ENCODE assay signal across 34 mouse cellular contexts in the genomic region with DNA sequence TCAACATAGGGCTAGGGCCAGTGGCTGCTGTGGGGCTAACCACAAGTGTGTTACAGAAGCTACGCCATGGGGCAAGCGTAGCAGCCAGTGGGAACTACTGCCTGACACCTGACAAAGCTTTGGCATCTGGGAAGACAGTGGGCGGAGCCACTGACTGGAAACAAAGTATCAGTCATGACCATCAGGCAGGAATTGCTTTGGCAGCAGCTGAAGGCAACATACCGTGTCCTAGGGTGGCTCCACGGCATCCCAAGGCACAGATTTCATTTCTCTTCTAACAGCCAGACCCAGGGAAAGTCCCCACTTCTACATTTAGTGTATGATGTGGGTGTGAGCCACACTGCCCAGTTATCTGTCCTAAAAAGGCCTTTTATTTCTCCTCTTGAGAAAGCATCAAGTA. TPM values are rescaled to one million over a fixed set of nuclear protein-coding genes. Genes with fewer than 3 reads are reported as not detected.
DNase-seq lines count a peak whose midpoint lies in the region; ATAC-seq and TF ChIP-seq lines count a peak whose summit lies in the region.
"Had no signal": no experiment of that assay in that cellular context is flagged by ENCODE, and none has a peak within 500 bp of the region (broad histone marks: within the 10 kb centered on the region; RNA-seq: fewer than 3 reads in every experiment).

No protein-coding gene starts in this region.

- H3K4me3 ChIP-seq in gastrocnemius, adult 2 months, result no peak overlapping the region
- H3K4me3 ChIP-seq in kidney, embryonic 15.5 days (replicated peaks), result no peak overlapping the region
- H3K4me3 ChIP-seq: embryonic facial prominence, embryonic 12.5 days; hindbrain, embryonic 12.5 days; intestine, embryonic 15.5 days; limb, embryonic 10.5 days; limb, embryonic 15.5 days; liver, embryonic 13.5 days; midbrain, embryonic 10.5 days; midbrain, embryonic 15.5 days; neural tube, embryonic 15.5 days; stomach, embryonic 15.5 days had no signal

- no peaks in the 10 kb centered on the region for H3K9me3 ChIP-seq in kidney, embryonic 15.5 days (replicated peaks)
- H3K9me3 ChIP-seq: embryonic facial prominence, embryonic 12.5 days; hindbrain, embryonic 12.5 days; intestine, embryonic 15.5 days; limb, embryonic 10.5 days; limb, embryonic 15.5 days; liver, embryonic 13.5 days; midbrain, embryonic 10.5 days; midbrain, embryonic 15.5 days; neural tube, embryonic 15.5 days; stomach, embryonic 15.5 days had no signal

- no peak for TF ChIP-seq CTCF in gastrocnemius, adult 2 months (IDR thresholded peaks at IDR 0.05)

- H3K27ac ChIP-seq in gastrocnemius, adult 2 months, result peak overlapping the region; percentile 51; the same call in 1 of the 2 replicates
- H3K27ac ChIP-seq in kidney, embryonic 15.5 days, result no peak overlapping the region
- H3K27ac ChIP-seq: embryonic facial prominence, embryonic 12.5 days; hindbrain, embryonic 12.5 days; hindbrain, postnatal 0 days; intestine, embryonic 15.5 days; limb, embryonic 10.5 days; limb, embryonic 15.5 days; liver, embryonic 13.5 days; midbrain, embryonic 10.5 days; midbrain, embryonic 15.5 days; neural tube, embryonic 15.5 days; stomach, embryonic 15.5 days had no signal

- H3K27me3 ChIP-seq in kidney, embryonic 15.5 days, result no peaks in the 10 kb centered on the region
- H3K27me3 ChIP-seq: embryonic facial prominence, embryonic 12.5 days; hindbrain, embryonic 12.5 days; intestine, embryonic 15.5 days; limb, embryonic 15.5 days; liver, embryonic 13.5 days; midbrain, embryonic 15.5 days; neural tube, embryonic 15.5 days; stomach, embryonic 15.5 days had no signal

- ATAC-seq in kidney, embryonic 15.5 days (replicated peaks; ENCODE audit: low FRiP score), result 0 out of 2 replicates have a peak, but pooled peaks have one; percentile 36
- ATAC-seq: forebrain, embryonic 16.5 days; hindbrain, postnatal 0 days; intestine, embryonic 15.5 days; midbrain, embryonic 15.5 days had no signal

- no peak overlapping the region for H3K4me2 ChIP-seq in kidney, embryonic 15.5 days
- H3K4me2 ChIP-seq: embryonic facial prominence, embryonic 12.5 days; heart, embryonic 11.5 days; hindbrain, embryonic 12.5 days; intestine, embryonic 15.5 days; limb, embryonic 15.5 days; liver, embryonic 13.5 days; midbrain, embryonic 15.5 days; neural tube, embryonic 15.5 days; stomach, embryonic 15.5 days had no signal

- intact Hi-C loops in gastrocnemius, adult 2 months (cut with DNase I), result no loop called here

- H3K36me3 ChIP-seq in kidney, embryonic 15.5 days, result no peaks in the 10 kb centered on the region
- H3K36me3 ChIP-seq: embryonic facial prominence, embryonic 12.5 days; hindbrain, embryonic 12.5 days; intestine, embryonic 15.5 days; limb, embryonic 10.5 days; limb, embryonic 15.5 days; liver, embryonic 13.5 days; midbrain, embryonic 15.5 days; neural tube, embryonic 15.5 days; stomach, embryonic 15.5 days had no signal

- 67% methylated on average over 5 of the region's 5 CpGs for WGBS in kidney, embryonic 15.5 days

- H3K9ac ChIP-seq in kidney, embryonic 15.5 days, result no peak overlapping the region
- H3K9ac ChIP-seq: embryonic facial prominence, embryonic 12.5 days; hindbrain, embryonic 12.5 days; intestine, embryonic 15.5 days; limb, embryonic 15.5 days; liver, embryonic 13.5 days; midbrain, embryonic 15.5 days; neural tube, embryonic 15.5 days; stomach, embryonic 15.5 days had no signal

- no peak for DNase-seq in gastrocnemius, adult 2 months
- no peak for DNase-seq in gastrocnemius, postnatal 10 days
- no peak for DNase-seq in kidney, postnatal 25 days
- DNase-seq in NIH3T3 (ENCODE audit: low read depth), result peak; percentile 59
- DNase-seq in testis, postnatal 14 days (ENCODE audit: low spot score), result peak; percentile 79
- no peak for DNase-seq in layer of hippocampus, postnatal 10 days (ENCODE audit: low spot score in 2 of 2)
- DNase-seq: adrenal gland, postnatal 14 days; cerebellum, adult 11-12 months; cerebellum, adult 9-11 months; embryo, embryonic 11 days; gastrocnemius, postnatal 14 days; kidney, adult 2 months; kidney, postnatal 4 days; layer of hippocampus, postnatal 36 days; liver, embryonic 13.5 days; lung, adult 18-20 months; lung, postnatal 10 days; retina, postnatal 1 day; right cerebral cortex, postnatal 14 days; thymus, adult 2 months; thymus, postnatal 36 days had no signal

- peaks cover 21% of the 10 kb centered on the region; the same call in 1 of the 2 replicates for H3K4me1 ChIP-seq in kidney, embryonic 15.5 days
- H3K4me1 ChIP-seq: liver, embryonic 13.5 days; stomach, embryonic 15.5 days had no signal

RNA-seq across cellular contexts. Expression of gene Wnt5b, which starts 17.6 kb away (rescaled TPM):
- total RNA-seq in gastrocnemius, adult 2 months (2021), result 1 to 10 TPM in 1 of 2 experiments, under 1 TPM in 1; 0.64 to 2.3 TPM
- 1 to 10 TPM; 3.1 to 3.7 TPM for total RNA-seq in gastrocnemius, postnatal 10 days (2021)
- 9.1 and 11.5 TPM in 2 replicates for polyA plus RNA-seq in kidney, embryonic 15.5 days (2015; fragmentation: Nextera tagmentation; extraction: Ambion mirVana)
- 1 to 10 TPM; 2.2 to 2.4 TPM for total RNA-seq in layer of hippocampus, postnatal 10 days (2021)

RNA-seq across cellular contexts. Expression of gene Fbxl14, which starts 47.0 kb away (rescaled TPM):
- total RNA-seq in gastrocnemius, adult 2 months (2021), result 10 to 100 TPM; 10.3 to 10.4 TPM
- 10 to 100 TPM; 12.5 to 14.1 TPM for total RNA-seq in gastrocnemius, postnatal 10 days (2021)
- 5.0 and 6.1 TPM in 2 replicates for polyA plus RNA-seq in kidney, embryonic 15.5 days (2015; fragmentation: Nextera tagmentation; extraction: Ambion mirVana)
- total RNA-seq in layer of hippocampus, postnatal 10 days (2021), result 10 to 100 TPM; 21.8 to 24.0 TPM

Comparison
In these comparisons a context has a peak if more than half of its experiments do, and no peak if none do; other contexts are left out.
1. DNase-seq: peak in NIH3T3 (single experiment) and testis, postnatal 14 days (single experiment); none in gastrocnemius, adult 2 months (single experiment), gastrocnemius, postnatal 10 days (single experiment), kidney, postnatal 25 days (0 of 2) and layer of hippocampus, postnatal 10 days (0 of 2).